Mouse (Mus musculus) layer of hippocampus, adult 2 months (tissue): ENCODE data around the gene Ccdc88c. TPM values are rescaled to one million over a fixed set of nuclear protein-coding genes. Genes with fewer than 3 reads are reported as not detected.
A peak's percentile ranks its signal among the peaks of the same experiment; 100 is the strongest.

ENCODE experiments used
- DNase-seq, 2 experiments: peaks; one replicate each; pipeline ENCODE4 v3.0.0; 2022; ENCODE audit warnings: low spot score in 2 of 2
- H3K27ac ChIP-seq: fragments of 200-600 bp; 2 replicates; pipeline ENCODE4 v1.8.1; 2022
- H3K4me3 ChIP-seq: fragments of 200-600 bp; 2 replicates; pipeline ENCODE4 v1.8.1; 2022; ENCODE audit warnings: mild to moderate bottlenecking
- CTCF ChIP-seq: fragments of 200-600 bp; conservative IDR thresholded peaks from 2 replicates; pipeline ENCODE4 v1.8.1; 2022; ENCODE audit warnings: antibody characterized with exemption, mild to moderate bottlenecking, moderate library complexity
- total RNA-seq, 2 experiments: library from RNA; stranded (reverse); gene quantifications; 2 replicates each; pipeline ENCODE4 v1.2.3; 2021

Gene Ccdc88c
- total RNA-seq, 2 experiments from 2014 or later = 24.3 to 33.7 TPM

DNA sequence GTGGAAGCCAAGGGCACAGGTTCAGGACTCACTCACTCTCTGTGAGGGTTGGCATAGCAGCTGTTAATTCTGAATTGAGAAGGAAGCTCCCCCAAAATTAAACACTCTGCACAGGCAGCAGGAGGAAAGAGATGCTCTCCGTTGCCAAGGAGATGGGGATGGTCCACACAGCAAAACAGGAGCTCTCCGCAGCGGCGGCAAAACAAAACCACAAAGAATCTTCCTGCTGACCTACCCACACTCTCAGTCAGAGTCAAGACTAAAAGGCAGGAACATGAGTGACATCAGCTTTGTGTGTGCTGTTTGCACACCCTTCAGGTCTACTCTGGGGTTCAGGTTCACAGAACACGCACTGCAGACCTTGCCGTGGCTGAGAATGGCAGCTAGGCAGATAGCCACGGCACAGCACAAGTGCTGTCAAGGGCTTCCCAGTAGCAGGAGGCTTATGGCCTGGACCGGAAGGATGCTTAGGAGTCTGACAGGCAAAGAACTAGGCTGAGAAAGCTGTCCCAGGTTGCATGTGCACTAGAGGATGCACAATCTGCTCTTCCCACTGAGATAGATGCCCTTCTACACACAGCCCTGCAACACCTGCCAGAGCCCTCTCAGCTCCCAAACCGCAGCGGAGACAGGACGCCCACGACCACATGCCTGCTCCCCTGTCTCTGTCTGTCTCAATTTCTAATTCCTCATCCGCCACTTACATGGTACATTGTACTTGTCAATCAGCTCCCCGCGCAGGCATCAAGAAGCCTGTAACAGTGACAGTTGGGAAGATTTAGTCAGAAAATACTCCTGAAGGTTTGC lies 40.3 kb downstream of the Ccdc88c start:
- no peak for TF ChIP-seq CTCF
- peak overlapping the region; percentile 96 for H3K27ac ChIP-seq
- no peak overlapping the region; the same call in 1 of the 2 replicates for H3K4me3 ChIP-seq
- DNase-seq = peak; percentile 75 to 90

DNA sequence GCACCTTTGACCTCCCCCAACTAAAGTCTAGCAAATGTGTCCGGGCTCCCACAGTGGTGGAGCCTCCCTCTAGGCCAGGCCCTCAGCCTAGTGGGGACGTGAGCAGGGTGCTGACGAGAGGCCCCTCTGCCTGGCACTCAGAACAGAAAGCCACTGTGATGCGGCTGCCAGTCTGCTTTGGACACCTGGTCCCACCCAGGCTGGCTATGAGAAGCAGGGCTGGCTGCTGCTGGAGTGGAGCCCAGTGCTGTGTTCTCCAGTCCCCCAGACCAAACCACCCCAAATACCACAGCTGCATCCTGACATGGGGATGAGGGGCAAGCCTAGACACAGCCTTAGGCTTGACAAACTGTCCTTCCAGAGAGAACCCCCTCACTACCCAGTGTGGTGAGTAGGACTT lies 42.4 kb downstream of the Ccdc88c start:
- Histone ChIP-seq H3K4me3 (no peak overlapping the region), H3K27ac (peak overlapping the region; percentile 86)
- no peak for TF ChIP-seq CTCF
- peak; percentile 46 to 48 for DNase-seq

DNA sequence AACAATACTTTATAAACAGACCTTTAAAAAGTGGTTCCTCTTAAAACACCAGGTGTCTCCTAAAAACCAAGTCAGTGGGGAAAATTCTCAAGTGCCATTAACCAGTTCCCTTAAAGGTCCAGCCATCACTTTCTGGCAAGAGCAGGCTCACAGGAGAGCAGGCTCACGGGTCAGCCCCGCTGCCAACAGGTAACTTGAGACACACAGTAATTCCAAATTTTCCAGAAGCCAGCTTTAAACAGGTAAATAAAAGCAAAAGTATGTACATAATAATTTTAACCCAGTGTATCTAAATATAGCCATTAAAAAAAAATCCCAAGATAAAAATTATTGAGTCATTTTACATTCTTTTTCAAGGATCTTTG lies 43.1 kb downstream of the Ccdc88c start:
- Histone ChIP-seq H3K4me3 (no peak overlapping the region), H3K27ac (peak overlapping the region; percentile 86)
- TF ChIP-seq CTCF = no peak
- no peak for DNase-seq

DNA sequence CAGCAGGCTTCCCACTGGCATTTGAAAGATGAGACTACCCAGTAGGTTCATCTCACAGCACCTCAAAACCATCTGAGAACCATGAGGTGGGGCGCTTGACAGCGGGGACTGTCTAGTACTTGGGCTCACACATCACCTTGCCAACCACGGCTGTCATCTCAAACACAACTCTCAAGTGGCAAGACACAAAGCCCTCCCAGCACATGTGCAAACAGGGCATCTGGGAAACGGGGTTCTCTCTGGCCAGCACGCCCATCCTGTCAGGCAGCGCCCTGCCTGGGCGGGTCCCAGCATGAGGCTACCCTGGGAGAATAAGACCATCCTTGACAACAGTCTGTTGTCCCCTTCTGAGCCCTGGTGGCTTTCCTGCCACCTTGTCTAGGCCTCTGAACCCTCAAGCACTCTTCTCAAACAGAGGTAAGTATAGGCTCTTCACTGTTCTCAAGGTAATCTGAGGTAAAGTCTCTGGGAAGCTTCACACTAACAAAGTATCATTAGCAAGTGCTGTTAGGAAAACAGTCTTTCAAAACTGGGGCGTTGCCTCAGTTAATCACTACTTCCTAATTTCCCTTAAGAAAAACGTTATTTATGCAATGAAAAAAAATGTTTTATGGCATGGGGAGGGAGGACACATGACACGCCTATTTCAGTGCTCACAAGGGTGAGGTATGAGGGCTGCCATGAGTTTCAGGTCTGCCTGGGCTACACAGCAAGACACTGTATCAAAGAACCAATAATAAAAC lies 43.6 kb downstream of the Ccdc88c start:
- no peak for TF ChIP-seq CTCF
- H3K4me3 ChIP-seq = no peak overlapping the region
- DNase-seq = no peak
- H3K27ac ChIP-seq = peak overlapping the region; percentile 86

DNA sequence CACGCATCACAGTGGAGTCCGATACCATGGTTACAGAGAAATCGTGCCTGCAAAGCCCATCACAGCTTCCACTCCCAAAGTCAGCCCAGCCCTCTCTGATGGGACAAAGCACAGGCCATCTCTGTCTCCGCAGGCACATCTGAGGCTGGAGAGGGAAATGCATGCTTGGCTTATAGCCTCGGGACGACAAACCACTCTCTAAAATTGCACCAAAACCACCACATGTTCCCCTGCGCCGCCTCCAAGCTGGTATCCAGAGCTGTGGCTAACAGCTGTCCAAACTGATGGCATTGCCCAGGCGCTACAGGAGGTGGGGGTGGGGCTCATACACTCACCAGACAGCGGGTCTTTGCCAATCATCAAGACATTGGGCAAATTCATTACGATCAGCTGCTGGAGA lies 45.3 kb downstream of the Ccdc88c start:
- TF ChIP-seq CTCF = no peak
- DNase-seq = no peak
- peak overlapping the region; percentile 86 for H3K27ac ChIP-seq
- H3K4me3 ChIP-seq = no peak overlapping the region

DNA sequence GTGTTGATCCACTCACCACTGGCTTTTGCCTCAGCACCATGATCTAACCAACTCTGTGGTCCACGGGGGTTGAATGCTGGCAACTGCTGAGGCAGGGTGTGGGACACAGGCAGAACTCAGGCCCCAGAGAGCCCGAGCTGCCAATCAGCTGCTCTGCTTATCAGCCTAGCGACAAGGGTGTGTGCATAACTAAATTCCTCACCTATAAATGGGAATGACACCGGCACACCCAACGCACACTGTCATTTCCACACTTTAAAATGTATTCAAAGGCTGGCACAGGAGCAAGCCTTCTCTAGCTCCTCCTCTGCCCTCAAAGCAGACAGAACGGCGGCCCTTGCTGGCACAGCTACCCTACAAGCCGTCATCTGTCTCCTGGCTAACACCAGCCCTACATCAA lies 46.6 kb downstream of the Ccdc88c start:
- no peak for DNase-seq
- Histone ChIP-seq H3K27ac (peak overlapping the region; percentile 76), H3K4me3 (no peak overlapping the region)
- TF ChIP-seq CTCF = no peak

DNA sequence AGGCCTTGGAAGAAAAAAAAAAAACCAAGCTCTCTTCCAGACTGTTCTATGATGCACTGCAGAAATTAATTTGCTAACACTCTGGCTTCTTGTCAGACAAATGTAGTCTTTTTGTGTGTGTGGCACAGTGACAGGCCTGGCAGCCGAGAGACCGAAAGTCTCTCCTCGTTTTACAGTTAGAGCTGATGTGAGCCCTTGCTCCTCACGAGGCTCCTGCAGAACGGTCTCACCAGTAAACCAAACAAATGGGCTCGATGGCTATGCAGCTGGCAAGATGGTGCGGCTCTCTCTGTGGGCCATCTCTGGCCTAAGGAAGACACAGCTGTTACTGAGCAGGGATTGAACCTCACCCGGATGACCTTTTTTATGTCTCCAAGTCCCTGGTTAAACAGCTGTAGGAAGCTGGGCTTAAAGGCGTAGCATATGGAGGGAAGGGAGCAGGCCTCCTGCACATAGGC lies 48.3 kb downstream of the Ccdc88c start:
- H3K4me3 ChIP-seq = no peak overlapping the region
- peak overlapping the region; percentile 76 for H3K27ac ChIP-seq
- peak in 1 of 2 experiments; percentile 32 for DNase-seq
- no peak for TF ChIP-seq CTCF

DNA sequence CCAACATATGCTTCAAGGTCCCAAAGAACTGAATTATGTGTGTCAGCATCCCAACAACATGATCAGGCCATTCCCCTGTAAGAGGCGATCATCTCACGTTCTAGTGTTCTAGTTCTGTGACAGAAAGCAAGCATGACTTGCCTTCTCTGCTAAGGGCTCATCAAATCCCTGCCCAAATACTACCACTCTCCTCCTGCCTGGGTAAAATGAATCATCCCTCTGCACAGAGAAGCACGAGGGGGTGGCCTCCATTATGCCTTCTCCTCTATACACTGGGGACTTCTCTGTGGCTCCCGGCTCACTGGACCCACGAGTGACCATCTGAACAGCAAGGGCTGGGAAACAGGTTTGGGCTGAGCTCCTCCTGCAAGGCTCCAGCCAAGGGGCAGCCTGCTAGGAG lies 49.2 kb downstream of the Ccdc88c start:
- Histone ChIP-seq H3K27ac (peak overlapping the region; percentile 76), H3K4me3 (no peak overlapping the region)
- TF ChIP-seq CTCF = no peak
- no peak for DNase-seq

DNA sequence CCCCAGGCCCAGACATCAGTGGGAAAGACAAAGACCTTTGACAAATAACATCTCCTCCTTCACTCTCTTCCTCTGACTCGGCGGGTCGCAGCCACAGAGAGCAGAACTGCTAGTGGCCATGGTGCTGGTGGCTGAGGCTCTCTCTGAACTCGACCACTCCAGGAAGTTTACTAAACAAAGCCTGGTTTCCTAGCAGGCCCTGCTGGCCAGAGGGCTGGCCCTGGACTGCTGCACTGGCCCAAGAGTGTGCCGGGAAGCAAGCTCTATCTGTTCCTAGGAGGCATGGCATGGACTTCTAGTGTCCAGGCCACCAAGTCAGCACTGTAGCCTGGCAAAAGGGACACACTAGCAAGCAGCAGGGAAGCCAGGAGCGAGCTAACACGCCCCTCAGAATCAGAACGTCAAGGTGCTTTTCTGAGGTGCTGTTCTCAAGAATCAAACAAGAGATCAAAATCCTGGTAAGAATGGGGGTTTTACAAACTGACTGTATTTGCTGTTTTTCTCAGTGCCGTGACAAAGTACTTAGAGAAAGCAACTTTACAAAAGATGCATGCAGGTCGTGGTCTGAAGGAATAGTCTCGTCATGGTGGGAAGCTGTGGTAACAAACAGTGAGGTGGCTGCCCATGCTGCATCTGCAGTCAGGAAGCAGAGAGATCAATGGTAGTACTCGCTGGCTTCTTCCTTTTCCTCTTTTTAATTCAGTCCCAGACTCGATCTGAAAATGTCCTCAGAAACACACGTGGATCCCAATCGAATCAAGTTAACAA lies 50.7 kb downstream of the Ccdc88c start:
- Histone ChIP-seq H3K27ac (peak overlapping the region; percentile 29; the same call in 1 of the 2 replicates), H3K4me3 (no peak overlapping the region)
- no peak for TF ChIP-seq CTCF
- DNase-seq = no peak

DNA sequence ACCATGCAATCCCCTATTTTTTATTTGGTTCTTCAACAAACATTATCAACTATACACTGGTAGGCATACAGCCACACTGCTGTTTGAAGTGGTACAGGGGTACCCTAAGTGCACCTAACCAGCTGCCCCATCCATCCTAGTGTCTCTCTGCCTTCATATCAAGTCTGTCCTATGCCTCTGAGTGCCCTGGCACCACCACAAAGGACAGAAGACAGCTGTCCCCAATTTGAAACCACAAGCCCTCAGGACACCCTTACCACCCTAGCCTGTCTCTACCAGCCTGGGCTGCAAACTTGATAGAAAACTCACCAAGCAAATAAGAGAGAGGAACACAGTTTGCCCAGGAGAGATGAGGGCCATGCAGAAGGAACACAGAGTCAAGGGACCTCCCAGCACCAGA lies 51.3 kb downstream of the Ccdc88c start:
- no peak for TF ChIP-seq CTCF
- H3K27ac ChIP-seq = peak overlapping the region; percentile 29; the same call in 1 of the 2 replicates

DNA sequence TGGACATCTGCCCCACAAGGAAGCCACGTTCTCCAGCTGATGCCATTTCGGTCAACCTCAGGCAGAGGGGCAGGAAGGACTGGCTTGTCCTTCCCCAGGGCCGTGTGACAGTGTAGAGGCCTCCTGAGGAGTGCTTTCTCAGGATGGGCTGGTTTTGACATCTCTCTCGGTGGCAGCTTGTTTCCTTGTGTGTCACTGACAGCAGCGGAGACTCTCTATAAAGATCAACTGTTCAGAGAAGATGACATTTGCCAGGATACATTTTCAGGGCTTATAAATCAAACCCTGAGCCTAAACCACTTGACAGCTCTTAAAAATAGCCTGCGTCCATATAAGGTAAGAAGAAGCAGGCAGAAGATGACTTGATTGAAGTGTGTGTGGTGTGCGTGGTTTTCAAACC lies 59.0 kb downstream of the Ccdc88c start:
- peak overlapping the region; percentile 32; the same call in 1 of the 2 replicates for H3K27ac ChIP-seq
- no peak for DNase-seq
- no peak for TF ChIP-seq CTCF
- H3K4me3 ChIP-seq = no peak overlapping the region

More for the DNA sequence above, 51.3 kb downstream of the Ccdc88c start:
- DNase-seq = no peak
- H3K4me3 ChIP-seq = no peak overlapping the region

DNA sequence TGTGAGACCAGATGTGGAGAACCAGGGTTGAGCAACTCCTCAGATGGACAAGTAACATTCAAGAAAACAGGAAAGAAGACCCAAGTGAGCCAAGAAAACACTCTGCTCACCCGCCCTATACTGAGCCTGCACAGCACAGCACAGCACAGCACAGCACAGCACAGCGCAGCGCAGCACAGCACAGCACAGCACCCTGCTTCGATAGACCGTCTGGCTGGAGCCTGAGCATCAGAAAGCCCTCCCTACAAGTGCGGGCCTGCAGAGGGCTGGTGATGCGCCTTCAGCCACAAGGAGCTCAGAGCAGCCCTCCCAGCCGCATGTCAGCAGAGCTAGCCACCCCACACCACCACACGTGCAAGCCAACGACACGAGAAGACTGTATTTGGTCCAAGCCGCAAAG lies 61.5 kb downstream of the Ccdc88c start:
- TF ChIP-seq CTCF = no peak
- Histone ChIP-seq H3K27ac (no peak overlapping the region), H3K4me3 (no peak overlapping the region)
- DNase-seq = no peak

DNA sequence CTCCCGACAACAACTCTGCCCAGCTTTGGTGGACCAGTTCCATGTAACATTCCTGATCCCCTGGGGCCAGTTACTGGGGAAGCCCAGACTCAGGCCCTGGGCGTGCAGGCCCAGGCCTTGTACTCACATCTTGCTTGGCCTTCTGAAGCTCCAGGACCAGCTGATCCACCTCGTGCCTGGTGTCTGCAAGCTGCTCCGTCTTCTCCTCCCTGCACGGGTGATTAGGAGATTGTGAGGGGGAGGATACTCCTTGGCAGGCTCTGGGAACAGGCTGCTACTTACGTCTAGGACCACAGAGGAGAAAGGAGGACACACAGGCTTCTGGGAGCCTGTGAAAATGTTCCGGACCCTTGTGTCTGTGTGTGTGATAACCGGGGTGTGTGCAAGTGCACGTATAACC lies 62.6 kb downstream of the Ccdc88c start:
- DNase-seq = peak in 1 of 2 experiments; percentile 46
- no peak for TF ChIP-seq CTCF
- H3K27ac ChIP-seq = peak overlapping the region; percentile 40; the same call in 1 of the 2 replicates
- H3K4me3 ChIP-seq = no peak overlapping the region
